Mouse (Mus musculus) thymus, postnatal 14 days (tissue): Measurements from ENCODE around the gene Tdrd6.

Source experiments
- DNase-seq: peaks from one replicate; pipeline ENCODE4 v3.0.0; 2021

The Tdrd6 gene

GRCm38 (mm10) chr17:43612221-43612620 lies 17.9 kb downstream of the Tdrd6 start:
- DNase-seq: no peak

GRCm38 (mm10) chr17:43611586-43611985 lies 18.5 kb downstream of the Tdrd6 start:
- peak; percentile 37 for DNase-seq

GRCm38 (mm10) chr17:43606704-43607103 lies 23.4 kb downstream of the Tdrd6 start:
- DNase-seq: peak; percentile 69

GRCm38 (mm10) chr17:43598706-43599105 lies 31.4 kb downstream of the Tdrd6 start:
- no peak for DNase-seq

GRCm38 (mm10) chr17:43597742-43598141 lies 32.4 kb downstream of the Tdrd6 start:
- no peak for DNase-seq

- DNase-seq: no peak
Measured at GRCm38 (mm10) chr17:43592296-43593291, 37.5 kb downstream of the Tdrd6 start.

- DNase-seq: no peak
Measured at GRCm38 (mm10) chr17:43590531-43590930, 39.6 kb downstream of the Tdrd6 start.

GRCm38 (mm10) chr17:43589750-43590149 lies 40.3 kb downstream of the Tdrd6 start:
- DNase-seq: no peak

GRCm38 (mm10) chr17:43587278-43587677 lies 42.8 kb downstream of the Tdrd6 start:
- no peak for DNase-seq

- DNase-seq: no peak
Measured at GRCm38 (mm10) chr17:43584771-43585170, 45.3 kb downstream of the Tdrd6 start.

- DNase-seq: no peak
Measured at GRCm38 (mm10) chr17:43581012-43581467, 49.1 kb downstream of the Tdrd6 start.

GRCm38 (mm10) chr17:43580456-43580855 lies 49.6 kb downstream of the Tdrd6 start:
- no peak for DNase-seq

- DNase-seq: no peak
Measured at GRCm38 (mm10) chr17:43573624-43574073, 56.5 kb downstream of the Tdrd6 start.

GRCm38 (mm10) chr17:43569287-43569686 lies 60.8 kb downstream of the Tdrd6 start:
- DNase-seq: no peak

GRCm38 (mm10) chr17:43567992-43568888 lies 61.9 kb downstream of the Tdrd6 start, which contains the start of gene Pla2g7:
Pla2g7 (plus strand) TSS chr17:43568098.
- no peak for DNase-seq

- DNase-seq: no peak
Measured at GRCm38 (mm10) chr17:43567593-43567991, 62.5 kb downstream of the Tdrd6 start.
